Mouse (Mus musculus) liver, postnatal 0 days (tissue): Measurements from ENCODE around the gene Slu7.

Experiments used
- CTCF ChIP-seq: sonication (generic); IDR thresholded peaks from 2 replicates; pipeline ENCODE4 v1.5.1; 2016; ENCODE audit warnings: antibody characterized with exemption, low read depth
- EP300 ChIP-seq: IDR thresholded peaks from 2 replicates; pipeline ENCODE4 v1.6.1; 2016; ENCODE audit warnings: antibody characterized with exemption, low read depth, mild to moderate bottlenecking

DNA sequence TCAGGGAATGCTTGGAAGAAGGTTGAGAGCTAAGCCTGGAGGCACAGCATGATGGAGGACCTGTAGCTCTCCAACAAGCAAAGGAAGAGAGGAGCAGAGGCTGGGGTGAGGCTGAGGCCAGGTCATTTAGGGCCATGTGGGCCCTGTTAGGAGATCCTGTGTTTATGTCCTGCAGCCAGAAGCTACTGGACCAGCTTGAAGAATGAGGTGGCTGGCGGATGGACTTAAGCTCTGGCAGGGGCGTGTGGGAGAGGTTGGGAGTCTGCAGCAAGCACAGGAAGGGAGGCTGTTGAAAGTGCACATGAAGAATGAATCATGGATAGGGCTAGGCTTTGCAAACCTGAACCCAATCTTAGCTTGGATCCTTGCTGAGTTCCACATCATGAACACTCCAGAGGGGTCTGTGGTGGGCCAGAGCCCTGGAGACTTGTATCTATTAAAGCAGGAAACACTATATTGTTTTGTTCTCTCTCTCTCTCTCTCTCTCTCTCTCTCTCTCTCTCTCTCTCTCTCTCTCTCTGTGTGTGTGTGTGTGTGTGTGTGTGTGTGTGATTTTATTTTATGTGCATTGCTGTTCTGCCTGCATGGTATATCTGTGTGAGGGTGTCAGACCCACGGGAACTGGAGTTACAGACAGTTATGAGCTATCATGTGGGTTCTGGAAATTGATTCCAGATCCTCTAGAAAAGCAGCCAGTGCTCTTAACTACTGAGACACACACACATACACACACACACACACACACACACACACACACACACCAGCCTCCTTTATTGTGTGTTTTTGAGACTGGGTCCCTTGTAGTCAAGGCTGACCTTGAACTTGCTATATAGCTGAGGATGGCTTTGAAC is 48.4 kb downstream of the Slu7 start:
- no peak for TF ChIP-seq CTCF
- no peak for TF ChIP-seq EP300
